Mouse (Mus musculus): Measurements from ENCODE around the gene S100a3.

The S100a3 gene

GRCm38 (mm10) chr3:90626266-90627021, 66.1 kb downstream of the S100a3 start:
- DNase-seq (ENCODE audit: low spot score) = no peak

DNA sequence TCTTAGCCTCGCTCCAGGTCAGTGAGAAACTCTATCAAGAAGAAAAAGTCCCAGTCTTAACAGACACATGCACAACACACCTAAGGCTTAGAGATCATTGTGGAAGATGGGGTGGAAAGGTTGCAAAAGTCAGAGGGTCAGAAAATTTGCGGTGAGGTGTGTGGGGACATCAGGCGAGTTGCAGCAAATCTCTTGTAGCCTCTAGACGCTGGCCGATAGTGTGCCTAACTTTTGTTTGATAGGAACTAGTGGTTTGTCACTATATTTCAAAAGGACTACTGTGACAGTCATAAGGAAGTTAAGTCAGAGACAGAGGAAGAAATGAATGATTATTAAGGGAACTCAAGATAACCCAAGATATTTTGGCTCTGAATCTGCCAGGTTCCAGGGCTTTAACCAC, 67.0 kb downstream of the S100a3 start:
- DNase-seq (ENCODE audit: low spot score) = no peak

GRCm38 (mm10) chr3:90627807-90628206, 67.4 kb downstream of the S100a3 start:
- DNase-seq (ENCODE audit: low spot score) = no peak

GRCm38 (mm10) chr3:90629298-90629697, 68.9 kb downstream of the S100a3 start:
- no peak for DNase-seq (ENCODE audit: low spot score)

GRCm38 (mm10) chr3:90631984-90632383, 71.6 kb downstream of the S100a3 start:
- DNase-seq (ENCODE audit: low spot score) = no peak

GRCm38 (mm10) chr3:90638511-90639275, 78.3 kb downstream of the S100a3 start:
- no peak for DNase-seq (ENCODE audit: low spot score)

DNA sequence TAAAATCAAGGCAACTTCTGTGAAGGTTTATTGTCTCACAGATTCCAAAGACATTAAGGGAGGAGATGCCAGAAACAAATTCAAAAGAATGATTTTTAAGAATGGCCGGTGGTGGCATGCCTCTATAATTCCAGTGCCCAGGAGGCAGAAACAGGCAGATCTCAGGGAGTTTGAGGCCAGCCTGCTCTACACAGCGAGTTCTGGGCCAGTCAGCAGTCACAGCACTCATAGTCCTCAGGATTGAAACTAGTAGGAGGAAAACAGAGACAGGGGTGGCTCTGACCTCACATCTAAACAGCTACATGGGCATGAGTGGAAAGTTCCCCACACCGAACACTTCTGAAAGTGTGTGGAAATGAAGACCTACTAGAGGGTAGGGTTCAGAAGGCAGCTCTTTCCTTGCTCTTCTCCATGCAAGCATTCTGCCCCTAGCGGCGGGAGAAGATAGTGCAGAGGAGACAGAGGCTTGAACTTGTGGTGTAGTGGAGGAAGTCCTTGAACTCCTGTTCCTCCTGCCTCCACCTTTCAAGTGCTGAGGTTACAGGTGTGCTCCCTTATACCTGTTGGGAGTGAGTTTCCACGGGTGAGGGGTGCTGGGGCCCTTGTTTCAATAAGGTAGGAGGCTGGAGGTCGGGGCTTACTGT, 79.3 kb downstream of the S100a3 start:
- DNase-seq (ENCODE audit: low spot score) = no peak

DNA sequence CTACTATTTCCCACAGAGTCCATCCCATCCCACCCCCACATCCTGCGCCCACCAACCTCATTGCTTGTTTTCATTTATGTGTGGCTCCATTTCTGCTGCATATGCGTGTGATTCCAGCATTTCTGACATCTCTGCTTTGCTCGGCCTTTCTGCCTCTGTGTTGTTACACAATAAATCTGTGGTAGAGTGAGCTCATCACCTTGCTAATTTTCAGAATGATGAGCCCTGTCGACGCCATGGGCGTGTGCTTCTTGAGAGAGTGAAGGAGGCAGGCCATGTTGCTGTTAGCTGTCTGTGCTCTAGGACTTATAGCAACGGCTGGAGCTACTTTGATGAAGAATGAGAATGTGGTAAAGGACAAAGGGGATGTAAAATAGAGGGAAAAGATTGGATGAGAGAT, 80.6 kb downstream of the S100a3 start:
- no peak for DNase-seq (ENCODE audit: low spot score)

- DNase-seq (ENCODE audit: low spot score) = peak; percentile 48
Measured at GRCm38 (mm10) chr3:90644220-90644619, 83.8 kb downstream of the S100a3 start.

DNA sequence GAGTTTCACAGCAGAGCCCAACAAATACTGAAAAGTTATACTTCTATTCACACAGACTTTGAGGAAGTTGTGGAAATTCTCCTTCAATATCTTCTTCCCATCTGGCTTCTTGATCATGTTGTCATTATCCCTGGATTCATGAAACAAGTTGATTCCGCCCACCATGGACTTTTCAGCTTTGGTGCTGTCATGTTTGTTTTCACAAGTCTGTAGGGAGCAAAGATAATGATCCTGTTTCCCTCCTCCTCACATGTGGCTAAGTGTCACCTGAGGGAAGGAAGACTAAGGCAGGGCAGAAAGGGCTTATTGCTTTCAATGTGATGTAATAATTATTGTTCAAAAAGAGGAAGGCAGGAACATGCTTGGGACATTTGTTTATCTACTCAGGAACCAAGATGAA, 86.9 kb downstream of the S100a3 start:
- no peak for DNase-seq (ENCODE audit: low spot score)

DNA sequence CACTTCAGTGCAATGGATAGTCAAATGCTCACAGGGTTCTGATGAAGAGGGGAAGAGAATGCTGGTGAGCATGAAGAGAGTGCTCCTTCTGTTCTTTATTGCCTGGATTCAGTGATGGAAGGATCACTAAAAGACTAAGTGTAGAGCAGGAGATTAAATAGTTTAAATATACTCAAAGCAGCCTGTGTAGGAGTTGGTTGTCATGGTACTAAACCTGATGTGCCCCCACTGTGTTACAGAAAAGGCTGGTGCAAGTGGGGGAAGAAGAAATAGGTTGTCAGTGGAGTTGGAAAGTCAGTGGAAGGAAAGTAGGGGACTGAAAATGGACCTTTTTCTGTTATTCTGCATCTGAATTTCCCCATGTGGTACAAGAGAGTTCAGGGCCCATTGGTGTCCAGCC, 88.6 kb downstream of the S100a3 start:
- DNase-seq (ENCODE audit: low spot score) = no peak

GRCm38 (mm10) chr3:90649832-90650231, 89.5 kb downstream of the S100a3 start:
- DNase-seq (ENCODE audit: low spot score) = no peak

Measured in layer of hippocampus, adult 11-12 months (tissue).